Mouse (Mus musculus) induced T-regulatory cell, adult 2 months (primary cell): ENCODE results near the gene Cd274.

Experiments
- DNase-seq: peaks from one replicate; pipeline ENCODE4 v3.0.0-alpha.2; 2012; ENCODE audit warnings: low read depth

Gene Cd274

GRCm38 (mm10) chr19:29366969-29367622 is at the start of gene Cd274, which contains the start of gene Plgrkt:
Gene Cd274 (plus strand): TSS chr19:29367455.
Gene Plgrkt (minus strand): TSS chr19:29367390.
- DNase-seq = peak; percentile 98

- DNase-seq = peak; percentile 85
Observed at GRCm38 (mm10) chr19:29323416-29324049, 43.7 kb upstream of the Cd274 start.

- peak; percentile 80 for DNase-seq
Observed at GRCm38 (mm10) chr19:29325053-29325851, 42.0 kb upstream of the Cd274 start, which contains the start of gene Insl6. Gene Insl6 (minus strand): TSS chr19:29325356.

GRCm38 (mm10) chr19:29325852-29326180 is 41.4 kb upstream of the Cd274 start:
- peak; percentile 25 for DNase-seq

GRCm38 (mm10) chr19:29326396-29326795 is 40.9 kb upstream of the Cd274 start:
- no peak for DNase-seq

- DNase-seq = peak; percentile 25
Observed at GRCm38 (mm10) chr19:29326822-29327552, 40.3 kb upstream of the Cd274 start.

- no peak for DNase-seq
Observed at GRCm38 (mm10) chr19:29334068-29334745, 33.0 kb upstream of the Cd274 start, which contains the start of gene Rln1. Gene Rln1 (minus strand): TSS chr19:29334670.

- DNase-seq = no peak
Observed at GRCm38 (mm10) chr19:29336624-29337023, 30.6 kb upstream of the Cd274 start.

- DNase-seq = no peak
Observed at GRCm38 (mm10) chr19:29341029-29341428, 26.2 kb upstream of the Cd274 start.

- no peak for DNase-seq
Observed at GRCm38 (mm10) chr19:29342281-29342680, 25.0 kb upstream of the Cd274 start.

- no peak for DNase-seq
Observed at GRCm38 (mm10) chr19:29344868-29345267, 22.4 kb upstream of the Cd274 start.

GRCm38 (mm10) chr19:29345636-29346035 is 21.6 kb upstream of the Cd274 start:
- no peak for DNase-seq

- DNase-seq = no peak
Observed at GRCm38 (mm10) chr19:29350991-29351390, 16.3 kb upstream of the Cd274 start.

- peak; percentile 95 for DNase-seq
Observed at GRCm38 (mm10) chr19:29354895-29355877, 12.1 kb upstream of the Cd274 start.

GRCm38 (mm10) chr19:29356281-29356680 is 11.0 kb upstream of the Cd274 start:
- DNase-seq = no peak

- DNase-seq = no peak
Observed at GRCm38 (mm10) chr19:29360251-29360650, 7.0 kb upstream of the Cd274 start.

- DNase-seq = peak; percentile 95
Observed at GRCm38 (mm10) chr19:29361468-29362130, 5.7 kb upstream of the Cd274 start.

GRCm38 (mm10) chr19:29362173-29362930 is 4.9 kb upstream of the Cd274 start:
- no peak for DNase-seq

- no peak for DNase-seq
Observed at GRCm38 (mm10) chr19:29363557-29363956, 3.7 kb upstream of the Cd274 start.
